Mouse (Mus musculus): ENCODE data around the gene Gan. TPM values are rescaled to one million over a fixed set of nuclear protein-coding genes. Genes with fewer than 3 reads are reported as not detected.

Gene Gan
- total RNA-seq, 1 experiment, result 7.9 TPM

DNA sequence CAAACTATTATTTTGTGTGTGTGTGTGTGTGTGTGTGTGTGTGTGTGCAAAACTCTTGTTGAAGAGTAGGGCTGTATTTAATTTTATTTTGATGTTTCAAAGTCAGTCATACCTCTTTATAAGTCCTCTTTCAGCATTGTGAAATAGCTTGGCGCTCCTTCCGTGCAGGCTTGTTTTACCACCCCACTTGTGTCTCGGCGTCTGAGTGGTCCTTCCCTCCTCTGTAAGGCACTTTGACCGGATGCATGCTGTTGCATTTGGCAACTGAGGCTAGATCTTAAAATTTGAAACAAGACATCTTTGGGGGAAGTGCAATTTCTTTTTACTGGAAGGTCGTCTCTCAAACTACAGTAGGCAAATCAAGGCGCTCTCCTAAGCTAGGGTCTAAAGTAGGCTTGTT, 48.7 kb downstream of the Gan start:
- H3K4me3 ChIP-seq (ENCODE audit: insufficient read depth in 1 of 2, low read depth in 1 of 2, low read length in 2 of 2, poor library complexity in 1 of 2, severe bottlenecking in 1 of 2), result no peak overlapping the region
- H3K36me3 ChIP-seq (ENCODE audit: control insufficient read depth, insufficient read depth, low read length, poor library complexity, severe bottlenecking), result 0 out of 2 replicates have a peak, but pooled peaks cover 4% of the 10 kb centered on the region
- DNase-seq (ENCODE audit: low read depth, low spot score), result no peak
- no peak overlapping the region for H3K27ac ChIP-seq (ENCODE audit: insufficient read depth, low read depth, low read length, poor library complexity, severe bottlenecking)
- in situ Hi-C loops (cut with MboI; ENCODE audit: low sequenced_read_pairs in 2 of 2, unreplicated experiment in 2 of 2), result loop anchor here in 1 of 2 experiments (25.0 kb wide), 1 partner anchor 256 kb away; no protein-coding TSS in a partner anchor
- H3K9me3 ChIP-seq (ENCODE audit: control insufficient read depth, insufficient read depth, low read depth, low read length), result no peaks in the 10 kb centered on the region
- H3K4me1 ChIP-seq (ENCODE audit: control insufficient read depth in 2 of 2, insufficient read depth in 2 of 2, low read length in 2 of 2, poor library complexity in 1 of 2), result peaks cover 0 to 2% of the 10 kb centered on the region in 2 experiments; a peak in 1 of 4 replicates
- TF ChIP-seq ZC3H11A (IDR thresholded peaks at IDR 0.05; ENCODE audit: borderline replicate concordance, low read depth, low read length) (no peak), HCFC1 (IDR thresholded peaks at IDR 0.05; ENCODE audit: borderline replicate concordance, insufficient read depth, low read length) (no peak), CHD2 (IDR thresholded peaks at IDR 0.05; ENCODE audit: low read depth, low read length) (no peak), ZNF384 (IDR thresholded peaks at IDR 0.05; ENCODE audit: low read depth, low read length) (no peak), MAFK (IDR thresholded peaks at IDR 0.05; ENCODE audit: insufficient read depth, low read depth, low read length) (no peak)
- H3K9ac ChIP-seq (ENCODE audit: insufficient read depth, low read depth, low read length, poor library complexity, severe bottlenecking), result no peak overlapping the region

DNA sequence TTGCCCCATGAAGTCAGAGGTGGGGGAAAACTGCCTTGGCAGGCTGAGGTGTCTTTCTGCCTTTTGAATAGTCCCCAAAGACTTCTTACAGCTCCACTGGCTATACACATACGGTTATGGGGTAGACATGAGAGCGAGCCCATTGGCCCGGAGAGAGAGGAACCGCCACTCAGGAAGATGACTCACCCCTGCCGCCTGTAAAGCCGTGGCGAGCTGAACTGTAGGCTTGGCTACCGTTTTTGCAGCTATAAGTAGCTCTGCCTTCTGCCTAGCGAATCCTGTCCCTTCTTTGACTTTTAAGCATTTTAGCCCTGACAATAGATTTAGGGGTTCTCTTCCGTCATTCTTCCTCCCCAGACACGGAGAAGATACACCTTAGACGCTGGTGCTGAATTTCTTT, 51.2 kb downstream of the Gan start:
- no peak for TF ChIP-seq MAFK (IDR thresholded peaks at IDR 0.05; ENCODE audit: insufficient read depth, low read depth, low read length)
- TF ChIP-seq CHD2 (IDR thresholded peaks at IDR 0.05; ENCODE audit: low read depth, low read length), result no peak
- no peak for TF ChIP-seq ZC3H11A (IDR thresholded peaks at IDR 0.05; ENCODE audit: borderline replicate concordance, low read depth, low read length)
- TF ChIP-seq ZNF384 (IDR thresholded peaks at IDR 0.05; ENCODE audit: low read depth, low read length), result no peak
- Histone ChIP-seq H3K4me1 (ENCODE audit: control insufficient read depth in 2 of 2, insufficient read depth in 2 of 2, low read length in 2 of 2, poor library complexity in 1 of 2) (no peaks in the 10 kb centered on the region), H3K4me3 (ENCODE audit: insufficient read depth in 1 of 2, low read depth in 1 of 2, low read length in 2 of 2, poor library complexity in 1 of 2, severe bottlenecking in 1 of 2) (no peak overlapping the region), H3K9ac (ENCODE audit: insufficient read depth, low read depth, low read length, poor library complexity, severe bottlenecking) (no peak overlapping the region), H3K36me3 (ENCODE audit: control insufficient read depth, insufficient read depth, low read length, poor library complexity, severe bottlenecking) (0 out of 2 replicates have a peak, but pooled peaks cover 4% of the 10 kb centered on the region), H3K27ac (ENCODE audit: insufficient read depth, low read depth, low read length, poor library complexity, severe bottlenecking) (no peak overlapping the region), H3K9me3 (ENCODE audit: control insufficient read depth, insufficient read depth, low read depth, low read length) (no peaks in the 10 kb centered on the region)
- DNase-seq (ENCODE audit: low read depth, low spot score), result no peak
- in situ Hi-C loops (cut with MboI; ENCODE audit: low sequenced_read_pairs in 2 of 2, unreplicated experiment in 2 of 2), result loop anchor here in 1 of 2 experiments (25.0 kb wide), 1 partner anchor 253 kb away; no protein-coding TSS in a partner anchor

DNA sequence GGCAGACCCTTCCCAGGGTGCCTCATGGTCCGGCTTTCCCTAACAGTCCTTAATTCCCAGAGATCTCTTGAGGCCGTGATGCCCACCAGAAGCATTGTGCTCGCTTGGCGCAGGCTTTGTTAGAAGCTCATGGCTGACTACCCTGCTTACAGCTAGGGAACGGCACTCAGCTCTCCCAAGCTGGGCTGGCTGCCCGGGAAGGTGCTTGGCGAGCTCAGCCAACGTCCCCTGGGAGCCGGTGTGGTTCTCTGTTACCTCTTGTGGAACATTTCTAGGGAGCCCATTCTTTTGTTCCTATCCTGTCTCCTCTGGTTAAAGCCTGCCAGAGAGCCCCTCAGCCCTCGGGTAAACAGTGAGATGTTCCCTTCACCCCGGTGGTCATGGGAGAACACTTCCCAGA, 54.2 kb downstream of the Gan start:
- Histone ChIP-seq H3K9me3 (ENCODE audit: control insufficient read depth, insufficient read depth, low read depth, low read length) (no peaks in the 10 kb centered on the region), H3K36me3 (ENCODE audit: control insufficient read depth, insufficient read depth, low read length, poor library complexity, severe bottlenecking) (0 out of 2 replicates have a peak, but pooled peaks cover 4% of the 10 kb centered on the region), H3K27ac (ENCODE audit: insufficient read depth, low read depth, low read length, poor library complexity, severe bottlenecking) (no peak overlapping the region), H3K9ac (ENCODE audit: insufficient read depth, low read depth, low read length, poor library complexity, severe bottlenecking) (no peak overlapping the region), H3K4me3 (ENCODE audit: insufficient read depth in 1 of 2, low read depth in 1 of 2, low read length in 2 of 2, poor library complexity in 1 of 2, severe bottlenecking in 1 of 2) (no peak overlapping the region), H3K4me1 (ENCODE audit: control insufficient read depth in 2 of 2, insufficient read depth in 2 of 2, low read length in 2 of 2, poor library complexity in 1 of 2) (no peaks in the 10 kb centered on the region)
- TF ChIP-seq MAFK (IDR thresholded peaks at IDR 0.05; ENCODE audit: insufficient read depth, low read depth, low read length) (no peak), ZC3H11A (IDR thresholded peaks at IDR 0.05; ENCODE audit: borderline replicate concordance, low read depth, low read length) (no peak), CHD2 (IDR thresholded peaks at IDR 0.05; ENCODE audit: low read depth, low read length) (no peak), HCFC1 (IDR thresholded peaks at IDR 0.05; ENCODE audit: borderline replicate concordance, insufficient read depth, low read length) (no peak), ZNF384 (IDR thresholded peaks at IDR 0.05; ENCODE audit: low read depth, low read length) (no peak)
- in situ Hi-C loops (cut with MboI; ENCODE audit: low sequenced_read_pairs in 2 of 2, unreplicated experiment in 2 of 2), result loop anchor here in 1 of 2 experiments (25.0 kb wide), 1 partner anchor 250 kb away; no protein-coding TSS in a partner anchor
- no peak for DNase-seq (ENCODE audit: low read depth, low spot score)

DNA sequence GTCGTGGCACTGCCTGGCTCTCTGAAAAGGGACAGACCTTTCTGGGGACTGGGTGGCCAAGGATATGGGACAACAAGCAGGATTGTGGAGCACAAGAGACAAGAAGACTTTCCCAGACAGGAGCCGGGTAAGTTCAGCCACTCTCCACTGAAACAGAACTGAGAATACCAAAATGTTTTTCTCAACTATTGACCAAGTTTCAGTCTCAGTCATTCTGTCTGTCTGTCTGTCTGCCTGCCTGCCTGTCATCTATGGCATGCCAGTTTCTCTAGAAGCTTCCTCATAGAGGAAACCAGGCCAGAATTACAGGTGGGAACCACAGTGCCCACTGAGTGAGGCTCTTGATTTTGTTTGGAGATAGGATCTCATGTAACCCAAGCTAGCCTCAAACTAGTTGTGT, 59.8 kb downstream of the Gan start:
- Histone ChIP-seq H3K36me3 (ENCODE audit: control insufficient read depth, insufficient read depth, low read length, poor library complexity, severe bottlenecking) (no peaks in the 10 kb centered on the region), H3K27ac (ENCODE audit: insufficient read depth, low read depth, low read length, poor library complexity, severe bottlenecking) (no peak overlapping the region), H3K9ac (ENCODE audit: insufficient read depth, low read depth, low read length, poor library complexity, severe bottlenecking) (no peak overlapping the region), H3K9me3 (ENCODE audit: control insufficient read depth, insufficient read depth, low read depth, low read length) (no peaks in the 10 kb centered on the region), H3K4me3 (ENCODE audit: insufficient read depth in 1 of 2, low read depth in 1 of 2, low read length in 2 of 2, poor library complexity in 1 of 2, severe bottlenecking in 1 of 2) (no peak overlapping the region), H3K4me1 (ENCODE audit: control insufficient read depth in 2 of 2, insufficient read depth in 2 of 2, low read length in 2 of 2, poor library complexity in 1 of 2) (peaks cover 0 to 2% of the 10 kb centered on the region in 2 experiments; a peak in 1 of 4 replicates)
- in situ Hi-C loops (cut with MboI; ENCODE audit: low sequenced_read_pairs in 2 of 2, unreplicated experiment in 2 of 2), result loop anchor here in 1 of 2 experiments (25.0 kb wide), 1 partner anchor 245 kb away; no protein-coding TSS in a partner anchor
- TF ChIP-seq ZNF384 (IDR thresholded peaks at IDR 0.05; ENCODE audit: low read depth, low read length) (no peak), HCFC1 (IDR thresholded peaks at IDR 0.05; ENCODE audit: borderline replicate concordance, insufficient read depth, low read length) (no peak), ZC3H11A (IDR thresholded peaks at IDR 0.05; ENCODE audit: borderline replicate concordance, low read depth, low read length) (no peak), MAFK (IDR thresholded peaks at IDR 0.05; ENCODE audit: insufficient read depth, low read depth, low read length) (no peak), CHD2 (IDR thresholded peaks at IDR 0.05; ENCODE audit: low read depth, low read length) (no peak)
- DNase-seq (ENCODE audit: low read depth, low spot score), result no peak
